In the genomic region with DNA sequence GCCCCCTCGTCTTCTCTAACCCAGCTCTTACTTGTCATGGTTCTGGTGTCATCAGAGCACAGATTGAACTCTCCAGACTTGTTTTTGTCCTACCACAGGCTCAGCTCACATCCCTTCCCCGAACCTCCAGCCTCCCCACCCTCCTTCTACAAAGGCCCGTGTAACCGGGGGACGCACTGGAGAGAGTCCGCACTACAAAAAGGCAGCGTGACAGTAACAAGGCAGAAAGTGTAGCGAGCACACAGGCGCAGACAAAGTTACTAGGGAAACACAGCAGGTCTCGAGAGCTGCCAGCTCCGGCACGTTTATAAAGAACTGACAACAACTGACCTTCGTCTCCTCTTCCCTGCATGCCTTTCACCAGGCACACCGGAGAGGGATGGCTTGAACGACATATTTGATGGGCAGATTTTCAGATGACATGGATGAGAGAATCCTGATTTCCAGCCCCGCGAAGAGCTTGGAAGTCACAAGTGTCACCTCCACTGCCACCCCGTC, we compare ENCODE assay signal across 33 mouse cellular contexts.
DNase-seq lines count a peak whose midpoint lies in the region; ATAC-seq and TF ChIP-seq lines count a peak whose summit lies in the region.
"Had no signal": no experiment of that assay in that cellular context is flagged by ENCODE, and none has a peak within 500 bp of the region (broad histone marks: within the 10 kb centered on the region; RNA-seq: fewer than 3 reads in every experiment).

No protein-coding gene starts in this region.

- H3K4me2 ChIP-seq in hindbrain, embryonic 14.5 days (replicated peaks): peak overlapping the region; percentile 13; the same call in 1 of the 2 replicates
- H3K4me2 ChIP-seq: heart, embryonic 11.5 days; kidney, embryonic 15.5 days; limb, embryonic 15.5 days; liver, embryonic 13.5 days; midbrain, embryonic 15.5 days had no signal

- 92% methylated on average over 18 of the region's 18 CpGs for WGBS in heart, adult 2 months
- 41% methylated on average over 18 of the region's 18 CpGs for WGBS in hindbrain, embryonic 14.5 days

- no peaks in the 10 kb centered on the region for H3K36me3 ChIP-seq in heart, adult 2 months (ENCODE audit: control insufficient read depth, insufficient read depth, low read length)
- no peaks in the 10 kb centered on the region for H3K36me3 ChIP-seq in hindbrain, embryonic 14.5 days (replicated peaks; ENCODE audit: control insufficient read depth, insufficient read depth)
- H3K36me3 ChIP-seq: kidney, embryonic 15.5 days; limb, embryonic 15.5 days; liver, embryonic 13.5 days; midbrain, embryonic 15.5 days had no signal

- H3K4me3 ChIP-seq in heart, adult 2 months: no peak overlapping the region
- no peak overlapping the region for H3K4me3 ChIP-seq in hindbrain, embryonic 14.5 days (replicated peaks; ENCODE audit: low read length)
- H3K4me3 ChIP-seq: erythroblast, embryonic 14.5 days; kidney, embryonic 15.5 days; left cerebral cortex, adult 2 months; limb, embryonic 15.5 days; liver, embryonic 13.5 days; megakaryocyte, embryonic 14.5 days; midbrain, embryonic 15.5 days had no signal

- intact Hi-C loops in heart, adult 2 months (cut with DNase I): no loop called here
- intact Hi-C loops in left cerebral cortex, postnatal 25 days (cut with DNase I): no loop called here

- no peak overlapping the region for H3K9ac ChIP-seq in heart, adult 2 months (ENCODE audit: low read depth, low read length)
- H3K9ac ChIP-seq in hindbrain, embryonic 14.5 days: no peak overlapping the region
- H3K9ac ChIP-seq: forebrain, postnatal 0 days; kidney, embryonic 15.5 days; limb, embryonic 15.5 days; liver, embryonic 13.5 days; midbrain, embryonic 15.5 days had no signal

- TF ChIP-seq POLR2A in heart, adult 2 months (IDR thresholded peaks at IDR 0.05; ENCODE audit: insufficient read depth, low read depth, low read length): no peak

- H3K27me3 ChIP-seq in heart, adult 2 months (ENCODE audit: control insufficient read depth, insufficient read depth, low read length): no peaks in the 10 kb centered on the region
- no peaks in the 10 kb centered on the region for H3K27me3 ChIP-seq in hindbrain, embryonic 14.5 days (ENCODE audit: control insufficient read depth, insufficient read depth, low read length)
- H3K27me3 ChIP-seq: CH12.LX; kidney, embryonic 15.5 days; liver, embryonic 13.5 days; megakaryocyte, embryonic 14.5 days; midbrain, embryonic 15.5 days had no signal

- peak; percentile 12 for DNase-seq in embryo, embryonic 10.5 days (ENCODE audit: low spot score)
- no peak for DNase-seq in embryo, embryonic 9.5 days (ENCODE audit: extremely low spot score)
- DNase-seq in heart, adult 11 months: peak; percentile 66
- no peak for DNase-seq in heart, adult 2 months
- DNase-seq in R1 (ENCODE audit: low read depth, low spot score): peak; percentile 50
- DNase-seq in hindbrain, embryonic 14.5 days (ENCODE audit: low spot score): no peak
- no peak for DNase-seq in left cerebral cortex, postnatal 25 days (ENCODE audit: low spot score in 2 of 2)
- DNase-seq in Muller cell, postnatal 12 days (ENCODE audit: inconsistent ontology term): no peak
- DNase-seq: adrenal gland, postnatal 14 days; cerebellum, adult 18-20 months; forebrain, postnatal 0 days; gastrocnemius, postnatal 10 days; heart, postnatal 4 days; kidney, adult 18-20 months; kidney, postnatal 25 days; left cerebral cortex, postnatal 4 days; liver, embryonic 13.5 days; lung, adult 18-20 months; lung, postnatal 4 days; right cerebral cortex, adult 18-20 months; right cerebral cortex, postnatal 4 days; thymus, adult 18-20 months; thymus, postnatal 25 days had no signal

- H3K27ac ChIP-seq in heart, adult 2 months: no peak overlapping the region
- H3K27ac ChIP-seq in hindbrain, embryonic 14.5 days: no peak overlapping the region
- H3K27ac ChIP-seq: kidney, embryonic 15.5 days; left cerebral cortex, adult 2 months; limb, embryonic 15.5 days; liver, embryonic 13.5 days; midbrain, embryonic 15.5 days; stomach, postnatal 0 days had no signal

- H3K4me1 ChIP-seq in heart, adult 2 months (ENCODE audit: control insufficient read depth, insufficient read depth, low read length): peaks cover 3% of the 10 kb centered on the region
- H3K4me1 ChIP-seq in hindbrain, embryonic 14.5 days (replicated peaks; ENCODE audit: control insufficient read depth, insufficient read depth, low read length): 0 out of 2 replicates have a peak, but pooled peaks cover 6% of the 10 kb centered on the region
- H3K4me1 ChIP-seq: liver, embryonic 13.5 days; megakaryocyte, embryonic 14.5 days had no signal

- no peak for ATAC-seq in hindbrain, embryonic 14.5 days (ENCODE audit: low FRiP score)
- ATAC-seq: forebrain, postnatal 0 days; lung, postnatal 0 days; midbrain, embryonic 15.5 days had no signal

- TF ChIP-seq CTCF in heart, adult 2 months (IDR thresholded peaks at IDR 0.05): no peak

- TF ChIP-seq EP300 in heart, adult 2 months (IDR thresholded peaks at IDR 0.05; ENCODE audit: insufficient read depth, low read depth, low read length): no peak

- no peaks in the 10 kb centered on the region for H3K9me3 ChIP-seq in hindbrain, embryonic 14.5 days (ENCODE audit: control insufficient read depth, low read length)
- H3K9me3 ChIP-seq: kidney, embryonic 15.5 days; limb, embryonic 15.5 days; liver, embryonic 13.5 days; midbrain, embryonic 15.5 days had no signal

- H3K79me2 ChIP-seq in heart, adult 2 months (replicated peaks; ENCODE audit: control insufficient read depth, insufficient read depth, low read length): no peaks in the 10 kb centered on the region

Comparison
In these comparisons a context has a peak if more than half of its experiments do, and no peak if none do; other contexts are left out.
1. DNase-seq: peak in embryo, embryonic 10.5 days (single experiment), heart, adult 11 months (single experiment) and R1 (single experiment); none in embryo, embryonic 9.5 days (single experiment), heart, adult 2 months (0 of 2), hindbrain, embryonic 14.5 days (single experiment), left cerebral cortex, postnatal 25 days (0 of 2) and Muller cell, postnatal 12 days (single experiment).